Mouse (Mus musculus) MEL (cell line): ENCODE data around the gene Adsl. TPM values are rescaled to one million over a fixed set of nuclear protein-coding genes. Genes with fewer than 3 reads are reported as not detected.

Experiments
- DNase-seq: peaks from one replicate; pipeline ENCODE4 v3.0.0; 2011; ENCODE audit warnings: low read depth, low spot score
- H3K27ac ChIP-seq: 2 replicates; pipeline ENCODE4 v1.5.1; 2012; ENCODE audit warnings: low read depth, mild to moderate bottlenecking, control low read depth, low read length, moderate library complexity; ENCODE audit not compliant: control insufficient read depth
- H3K27me3 ChIP-seq, 2 experiments: fragments of 150-350 bp in 1 of 2; sonication (generic) in 1 of 2; 2 replicates each; pipeline ENCODE4 v1.6.1; 2012; ENCODE audit warnings: low read length in 2 of 2, mild to moderate bottlenecking in 2 of 2, improper control_type of control experiment in 1 of 2, moderate library complexity in 1 of 2; ENCODE audit not compliant: insufficient read depth in 2 of 2, control insufficient read depth in 1 of 2
- H3K36me3 ChIP-seq, 2 experiments: 2 replicates each; pipeline ENCODE4 v1.6.1; 2012 to 2014; ENCODE audit warnings: low read length in 2 of 2, improper control_type of control experiment in 1 of 2, inconsistent platforms in 1 of 2, mild to moderate bottlenecking in 1 of 2; ENCODE audit not compliant: insufficient read depth in 2 of 2, control insufficient read depth in 1 of 2
- H3K4me1 ChIP-seq, 2 experiments: fragments of 150-350 bp in 1 of 2; sonication (generic) in 1 of 2; 2 replicates each; pipeline ENCODE4 v1.6.1; 2012; ENCODE audit warnings: low read length in 2 of 2, improper control_type of control experiment in 1 of 2, mild to moderate bottlenecking in 1 of 2; ENCODE audit not compliant: insufficient read depth in 2 of 2, control insufficient read depth in 1 of 2
- H3K4me3 ChIP-seq, 2 experiments: fragments of 150-350 bp in 1 of 2; sonication (generic) in 1 of 2; 2 replicates each; pipeline ENCODE4 v1.5.1; 2012; ENCODE audit warnings: low read depth in 2 of 2, low read length in 2 of 2, mild to moderate bottlenecking in 2 of 2, moderate library complexity in 2 of 2, control low read depth in 1 of 2, improper control_type of control experiment in 1 of 2; ENCODE audit not compliant: control insufficient read depth in 1 of 2, insufficient read depth in 1 of 2
- H3K79me2 ChIP-seq: 2 replicates; pipeline ENCODE4 v1.6.1; 2012; ENCODE audit warnings: mild to moderate bottlenecking, low read length, moderate library complexity; ENCODE audit not compliant: control insufficient read depth, poor library complexity, insufficient read depth
- H3K9ac ChIP-seq: 2 replicates; pipeline ENCODE4 v1.6.1; 2012; ENCODE audit warnings: low read depth, mild to moderate bottlenecking, control low read depth, low read length, moderate library complexity; ENCODE audit not compliant: control insufficient read depth, poor library complexity, severe bottlenecking
- H3K9me3 ChIP-seq: fragments of 150-350 bp; sonication (generic); replicated peaks from 2 replicates; pipeline ENCODE4 v1.6.1; 2012; ENCODE audit warnings: mild to moderate bottlenecking, low read length, improper control_type of control experiment, moderate library complexity; ENCODE audit not compliant: insufficient read depth
- ELF1 ChIP-seq: IDR thresholded peaks from 2 replicates; pipeline ENCODE4 v1.6.1; 2014; ENCODE audit warnings: low read depth, mild to moderate bottlenecking, inconsistent platforms, low read length, improper control_type of control experiment, moderate library complexity
- ETS1 ChIP-seq: IDR thresholded peaks from 2 replicates; pipeline ENCODE4 v1.6.1; 2012; ENCODE audit warnings: low read depth, mild to moderate bottlenecking, inconsistent platforms, low read length, improper control_type of control experiment, moderate library complexity
- GABPA ChIP-seq: IDR thresholded peaks from 2 replicates; pipeline ENCODE4 v1.6.1; 2012; ENCODE audit warnings: low read depth, mild to moderate bottlenecking, inconsistent platforms, low read length, improper control_type of control experiment, moderate library complexity
- HCFC1 ChIP-seq: IDR thresholded peaks from 2 replicates; pipeline ENCODE4 v1.6.1; 2012; ENCODE audit warnings: low read depth, mild to moderate bottlenecking, inconsistent platforms, low read length, improper control_type of control experiment, moderate library complexity
- USF2 ChIP-seq, 2 experiments: IDR thresholded peaks; 2 replicates each; pipeline ENCODE4 v1.6.1; 2011 to 2012; ENCODE audit warnings: improper control_type of control experiment in 2 of 2, low read length in 2 of 2, borderline replicate concordance in 1 of 2, inconsistent platforms in 1 of 2, low read depth in 1 of 2, mild to moderate bottlenecking in 1 of 2; ENCODE audit not compliant: insufficient read depth in 1 of 2
- ZC3H11A ChIP-seq: IDR thresholded peaks from 2 replicates; pipeline ENCODE4 v1.6.1; 2012; ENCODE audit warnings: low read depth, mild to moderate bottlenecking, inconsistent platforms, low read length, improper control_type of control experiment
- polyA plus RNA-seq, 2 experiments: library from polyadenylated mRNA; stranded (reverse) in 1 of 2; unstranded in 1 of 2; fragments of >175 nt in 1 of 2; fragments of >200 nt in 1 of 2; gene quantifications; 2 replicates each; pipeline versions ENCODE4 v1.2.1 to v1.2.4; 2012; ENCODE audit warnings: low replicate concordance in 2 of 2, low read depth in 1 of 2; ENCODE audit not compliant: insufficient read length in 2 of 2, insufficient read depth in 1 of 2, missing spikeins in 1 of 2
- total RNA-seq: library from RNA; depleted of rRNA; stranded (reverse); fragments of 300-350 nt; gene quantifications from 2 replicates; pipeline ENCODE4 v1.2.3, GENCODE M21; 2012

Adsl gene
- total and polyA plus RNA-seq, 3 experiments = 304 to 365 (median 320) TPM

DNA sequence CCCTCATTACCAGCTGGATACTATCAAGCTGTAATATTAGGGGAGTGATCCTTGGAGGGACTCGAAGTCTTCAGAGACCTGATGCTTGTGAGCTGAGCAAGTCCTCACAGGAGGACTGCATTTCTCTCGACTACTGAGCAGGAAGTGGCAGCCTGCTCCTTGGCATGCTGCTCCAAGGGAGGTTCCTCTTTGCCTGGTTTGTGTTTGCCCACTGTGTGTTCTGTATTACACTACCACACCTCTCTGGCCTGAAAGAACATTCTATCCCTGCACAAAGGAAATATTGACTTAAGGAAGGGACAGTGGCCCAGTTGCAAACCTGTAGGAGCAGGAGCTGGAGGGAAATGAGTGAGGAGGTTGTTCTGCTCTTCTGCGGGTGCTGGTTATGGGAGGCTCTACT lies 41.4 kb downstream of the Adsl start:
- TF ChIP-seq ELF1 = peak; percentile 51; the same call in 1 of the 2 replicates
- no peak for TF ChIP-seq ETS1
- TF ChIP-seq HCFC1 = no peak
- Histone ChIP-seq H3K27me3 (no peaks in the 10 kb centered on the region), H3K36me3 (peaks cover 0 to 25% of the 10 kb centered on the region in 2 experiments; a peak in 2 of 4 replicates), H3K27ac (no peak overlapping the region), H3K79me2 (no peaks in the 10 kb centered on the region; the same call in none of the 2 replicates), H3K4me1 (peaks cover 15 to 18% of the 10 kb centered on the region in 2 experiments), H3K4me3 (no peak overlapping the region), H3K9ac (no peak overlapping the region), H3K9me3 (no peaks in the 10 kb centered on the region)
- peak; percentile 57 for DNase-seq

DNA sequence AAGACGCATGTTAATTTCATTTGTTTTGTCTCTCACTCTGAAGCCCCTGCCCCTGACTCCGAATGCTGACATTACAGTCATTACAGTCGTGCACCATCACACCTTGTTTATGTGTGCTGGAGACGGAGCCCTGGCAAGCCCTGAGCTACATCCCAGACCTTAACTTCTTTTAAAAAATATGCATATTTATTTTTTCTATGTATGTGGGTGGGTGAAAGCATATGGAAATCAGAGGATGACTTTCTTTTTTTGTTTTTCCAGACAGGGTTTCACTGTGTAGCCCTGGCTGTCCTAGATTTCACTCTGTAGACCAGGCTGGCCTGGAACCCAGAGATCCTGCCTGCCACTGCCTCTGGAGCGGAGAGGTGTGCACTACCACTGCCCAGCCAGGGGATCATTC lies 46.7 kb downstream of the Adsl start:
- TF ChIP-seq GABPA (no peak), USF2 (IDR thresholded peaks at IDR 0.05; ENCODE audit: borderline replicate concordance in 1 of 2, insufficient read depth in 1 of 2, low read depth in 1 of 2, low read length in 2 of 2) (no peak), ZC3H11A (no peak)
- TF ChIP-seq, all 39 proteins: peak for 0
- Histone ChIP-seq H3K36me3 (peaks cover 0 to 21% of the 10 kb centered on the region in 2 experiments; a peak in 2 of 4 replicates), H3K9me3 (no peaks in the 10 kb centered on the region), H3K27ac (no peak overlapping the region), H3K9ac (no peak overlapping the region), H3K4me3 (no peak overlapping the region), H3K27me3 (no peaks in the 10 kb centered on the region), H3K79me2 (no peaks in the 10 kb centered on the region; the same call in 1 of the 2 replicates), H3K4me1 (peaks cover 17% of the 10 kb centered on the region in 2 experiments)
- DNase-seq = no peak

DNA sequence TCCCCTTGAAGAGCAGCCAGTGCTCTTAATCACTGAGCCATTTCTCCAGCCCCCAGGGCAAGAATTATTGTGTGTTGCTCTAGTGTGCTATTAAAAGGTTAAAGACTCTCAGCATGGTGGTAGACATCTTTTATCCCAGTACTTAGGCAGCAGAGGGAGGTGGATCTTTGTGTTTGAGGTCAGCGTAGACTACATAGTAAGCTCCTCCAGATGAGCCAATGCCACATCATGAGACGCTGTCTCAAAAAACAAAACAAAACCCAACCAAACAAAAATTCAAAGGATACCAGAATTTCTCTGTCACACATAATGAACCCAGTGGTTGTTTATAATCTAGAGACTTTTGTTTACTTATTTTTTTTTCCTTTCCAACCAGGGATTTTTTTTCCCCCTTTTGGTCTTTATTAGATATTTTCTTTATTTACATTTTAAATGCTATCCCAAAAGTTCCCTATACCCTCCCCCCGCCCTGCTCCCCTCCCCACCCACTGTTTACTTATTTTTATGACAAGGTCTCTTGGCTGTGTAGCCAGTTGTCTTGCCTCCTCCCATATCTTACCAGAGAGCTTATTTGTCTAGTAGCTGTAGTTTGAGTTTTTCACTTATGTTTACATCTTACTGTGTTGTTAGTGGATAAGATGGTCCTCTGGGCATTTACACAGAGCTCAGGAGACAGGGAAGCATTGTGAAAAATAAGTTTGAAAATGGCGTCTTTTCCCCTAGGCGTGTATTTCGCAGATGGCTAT lies 48.0 kb downstream of the Adsl start:
- Histone ChIP-seq H3K4me3 (no peak overlapping the region), H3K27ac (no peak overlapping the region), H3K79me2 (no peaks in the 10 kb centered on the region), H3K27me3 (no peaks in the 10 kb centered on the region), H3K4me1 (peaks cover 17 to 22% of the 10 kb centered on the region in 2 experiments), H3K36me3 (peaks cover 0 to 29% of the 10 kb centered on the region in 2 experiments; a peak in 2 of 4 replicates), H3K9me3 (no peaks in the 10 kb centered on the region), H3K9ac (no peak overlapping the region)
- no peak for DNase-seq
- TF ChIP-seq GABPA (no peak), HCFC1 (no peak)
